In genomic region chr17:28271537-28272266, GRCm38 (mm10) we compare ENCODE assay signal across 11 mouse cellular contexts. TPM values are rescaled to one million over a fixed set of nuclear protein-coding genes. Genes with fewer than 3 reads are reported as not detected.
DNase-seq lines count a peak whose midpoint lies in the region; ATAC-seq and TF ChIP-seq lines count a peak whose summit lies in the region.
"Had no signal": no experiment of that assay in that cellular context is flagged by ENCODE, and none has a peak within 500 bp of the region (broad histone marks: within the 10 kb centered on the region; RNA-seq: fewer than 3 reads in every experiment).

No protein-coding gene starts in this region.

- no peaks in the 10 kb centered on the region for H3K27me3 ChIP-seq in kidney, postnatal 0 days (ENCODE audit: insufficient read depth, low read length)
- H3K27me3 ChIP-seq in E14TG2a.4 (ENCODE audit: insufficient read depth, low read length), result no peaks in the 10 kb centered on the region
- no peaks in the 10 kb centered on the region for H3K27me3 ChIP-seq in limb, embryonic 10.5 days (ENCODE audit: low read depth, poor library complexity, severe bottlenecking)
- H3K27me3 ChIP-seq: heart, embryonic 13.5 days; limb, embryonic 12.5 days had no signal

- peak overlapping the region; percentile 56 for H3K27ac ChIP-seq in gastrocnemius, adult 2 months
- H3K27ac ChIP-seq in kidney, postnatal 0 days, result peak overlapping the region; percentile 42
- 0 out of 2 replicates have a peak overlapping the region, but pooled peaks have one; percentile 46 for H3K27ac ChIP-seq in limb, embryonic 10.5 days
- H3K27ac ChIP-seq: heart, embryonic 13.5 days had no signal

- WGBS in kidney, postnatal 0 days, result 69% methylated on average over 12 of the region's 12 CpGs
- 82% methylated on average over 12 of the region's 12 CpGs for WGBS in limb, embryonic 10.5 days

- 0 out of 2 replicates have a peak overlapping the region, but pooled peaks have one; percentile 18 for H3K9ac ChIP-seq in kidney, postnatal 0 days (ENCODE audit: low read depth, low read length)
- H3K9ac ChIP-seq: limb, embryonic 12.5 days had no signal

- DNase-seq in gastrocnemius, adult 2 months, result peak; percentile 53
- DNase-seq in gastrocnemius, adult 8-10 months (ENCODE audit: low spot score in 2 of 2), result no peak
- no peak for DNase-seq in kidney, postnatal 0 days (ENCODE audit: low spot score)
- DNase-seq in kidney, postnatal 36 days, result no peak
- DNase-seq in limb, embryonic 10.5 days (ENCODE audit: low spot score), result no peak
- DNase-seq in frontal cortex, postnatal 10 days (ENCODE audit: low spot score in 2 of 2), result no peak
- DNase-seq: kidney, adult 2 months; right cerebral cortex, postnatal 14 days had no signal

- no peak for ATAC-seq in kidney, postnatal 0 days (replicated peaks; ENCODE audit: low FRiP score, low read depth)

- no peak overlapping the region for H3K4me3 ChIP-seq in gastrocnemius, adult 2 months
- no peak overlapping the region for H3K4me3 ChIP-seq in kidney, postnatal 0 days (replicated peaks; ENCODE audit: low read depth, low read length)
- 0 out of 2 replicates have a peak overlapping the region, but pooled peaks have one; percentile 20 for H3K4me3 ChIP-seq in E14TG2a.4 (replicated peaks; ENCODE audit: low read length)
- H3K4me3 ChIP-seq in limb, embryonic 10.5 days, result no peak overlapping the region
- H3K4me3 ChIP-seq: heart, embryonic 13.5 days; limb, embryonic 12.5 days had no signal

- TF ChIP-seq CTCF in gastrocnemius, adult 2 months (IDR thresholded peaks at IDR 0.05), result no peak
- TF ChIP-seq CTCF in kidney, postnatal 0 days (IDR thresholded peaks at IDR 0.05; ENCODE audit: low read depth), result no peak
- TF ChIP-seq CTCF in E14TG2a.4 (conservative IDR thresholded peaks at IDR 0.05; ENCODE audit: low read length), result no peak

- intact Hi-C loops in gastrocnemius, adult 2 months (cut with DNase I), result loop anchor here (2.0 kb wide), 1 partner anchor 25 kb away; no protein-coding TSS in a partner anchor

- no peaks in the 10 kb centered on the region for H3K9me3 ChIP-seq in kidney, postnatal 0 days (replicated peaks; ENCODE audit: low read length)
- H3K9me3 ChIP-seq in E14TG2a.4 (ENCODE audit: low read length), result no peaks in the 10 kb centered on the region
- H3K9me3 ChIP-seq in limb, embryonic 10.5 days (replicated peaks), result no peaks in the 10 kb centered on the region
- H3K9me3 ChIP-seq: heart, embryonic 13.5 days; limb, embryonic 12.5 days had no signal

- no peaks in the 10 kb centered on the region for H3K4me1 ChIP-seq in kidney, postnatal 0 days (replicated peaks; ENCODE audit: insufficient read depth, low read length)
- H3K4me1 ChIP-seq in E14TG2a.4 (replicated peaks; ENCODE audit: low read depth, low read length), result peaks cover 71% of the 10 kb centered on the region
- peaks cover 25% of the 10 kb centered on the region for H3K4me1 ChIP-seq in limb, embryonic 10.5 days

- H3K36me3 ChIP-seq in kidney, postnatal 0 days (ENCODE audit: insufficient read depth, low read length), result no peaks in the 10 kb centered on the region
- peaks cover 11% of the 10 kb centered on the region for H3K36me3 ChIP-seq in E14TG2a.4 (ENCODE audit: insufficient read depth, low read length)
- H3K36me3 ChIP-seq in limb, embryonic 10.5 days, result peaks cover 8% of the 10 kb centered on the region

- H3K4me2 ChIP-seq in kidney, postnatal 0 days (ENCODE audit: low read length), result no peak overlapping the region
- H3K4me2 ChIP-seq: heart, embryonic 13.5 days; limb, embryonic 12.5 days had no signal

RNA-seq across cellular contexts. Expression of gene Ppard, which starts 39.2 kb away (rescaled TPM):
- 10 to 100 TPM; 29.1 to 30.7 TPM for total RNA-seq in gastrocnemius, adult 2 months (2021)
- total RNA-seq in gastrocnemius, adult 8-10 months (2022), result 10 to 100 TPM; 24.7 to 28.3 (median 26.1) TPM
- polyA plus RNA-seq in kidney, postnatal 0 days (2015; fragmentation: Nextera tagmentation; extraction: Ambion mirVana), result 1.8 and 2.0 TPM in 2 replicates
- 1.9 and 2.3 TPM in 2 replicates for polyA plus RNA-seq in limb, embryonic 10.5 days (2016; fragmentation: Nextera tagmentation; extraction: Ambion mirVana)

RNA-seq across cellular contexts. Expression of gene Fance, which starts 41.6 kb away (rescaled TPM):
- 10 to 100 TPM in 1 of 2 experiments, 1 to 10 TPM in 1; 9.4 to 11.2 TPM for total RNA-seq in gastrocnemius, adult 2 months (2021)
- total RNA-seq in gastrocnemius, adult 8-10 months (2022), result 10 to 100 TPM in 1 of 4 experiments, 1 to 10 TPM in 3; 9.0 to 14.3 (median 9.3) TPM
- polyA plus RNA-seq in kidney, postnatal 0 days (2015; fragmentation: Nextera tagmentation; extraction: Ambion mirVana), result 24.9 and 29.5 TPM in 2 replicates
- 32.9 and 35.5 TPM in 2 replicates for polyA plus RNA-seq in limb, embryonic 10.5 days (2016; fragmentation: Nextera tagmentation; extraction: Ambion mirVana)

RNA-seq across cellular contexts. Expression of gene Rpl10a, which starts 56.6 kb away (rescaled TPM):
- total RNA-seq in gastrocnemius, adult 2 months (2021), result 100 to 1,000 TPM; 382 to 410 TPM
- 100 to 1,000 TPM; 377 to 515 (median 422) TPM for total RNA-seq in gastrocnemius, adult 8-10 months (2022)
- polyA plus RNA-seq in kidney, postnatal 0 days (2015; fragmentation: Nextera tagmentation; extraction: Ambion mirVana), result 645 and 750 TPM in 2 replicates
- 502 and 576 TPM in 2 replicates for polyA plus RNA-seq in limb, embryonic 10.5 days (2016; fragmentation: Nextera tagmentation; extraction: Ambion mirVana)
